Mouse (Mus musculus): ENCODE results near the gene Mia2.
"Not testable (repeated sequence)": the region's sequence is repeated elsewhere in the genome, so short reads cannot be mapped to it uniquely, and the experiment has no call there.

The Mia2 gene

DNA sequence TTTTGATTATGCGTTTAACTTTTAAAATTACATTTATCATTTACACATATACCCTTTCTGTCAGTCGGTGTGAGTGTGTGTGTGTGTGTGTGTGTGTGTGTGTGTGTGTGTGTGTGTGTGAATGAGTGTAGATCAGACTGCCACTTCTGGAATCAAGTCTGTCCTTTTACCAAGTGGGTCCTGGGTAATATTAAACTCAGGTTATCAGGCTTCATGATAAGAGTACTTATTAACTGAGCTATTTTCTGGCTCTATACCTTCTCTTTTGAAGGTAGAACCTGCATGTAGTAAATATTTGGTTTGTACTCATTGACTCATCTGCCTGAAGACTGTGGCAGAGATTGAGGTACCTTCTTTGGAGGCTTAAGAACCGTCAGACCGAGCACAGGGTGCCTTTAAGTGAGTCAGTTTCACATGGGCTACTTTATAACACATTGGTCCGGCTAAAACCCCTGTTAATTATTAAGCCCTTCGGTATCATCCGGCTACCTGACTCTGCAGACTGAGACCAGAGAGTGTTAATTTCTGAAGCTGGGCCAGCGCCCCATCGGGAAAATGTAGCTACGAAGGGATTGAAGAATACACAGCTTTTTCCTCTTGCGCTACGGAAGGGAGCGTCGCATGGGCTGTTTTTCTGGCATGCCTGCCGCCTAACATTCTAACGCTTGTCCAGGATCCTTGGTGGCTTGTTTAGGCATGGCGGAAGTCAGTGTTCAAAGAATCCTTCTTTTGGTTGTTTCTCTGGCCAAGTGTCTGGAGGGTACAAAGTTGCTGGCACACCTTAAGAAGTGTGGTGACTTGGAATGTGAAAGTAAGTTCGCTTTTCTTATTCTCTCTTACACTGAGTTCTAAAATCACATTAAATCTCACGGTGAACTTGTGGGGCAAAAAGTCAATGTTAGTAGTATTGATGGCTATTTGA, at the start of gene Mia2:
Gene Mia2, plus strand, starts transcription at position 696 of the 922 bp plus-strand sequence.
- no peak for DNase-seq (ENCODE audit: low read depth)

GRCm38 (mm10) chr12:59052470-59052869, 43.1 kb upstream of the Mia2 start:
- no peak for DNase-seq (ENCODE audit: low read depth)

DNA sequence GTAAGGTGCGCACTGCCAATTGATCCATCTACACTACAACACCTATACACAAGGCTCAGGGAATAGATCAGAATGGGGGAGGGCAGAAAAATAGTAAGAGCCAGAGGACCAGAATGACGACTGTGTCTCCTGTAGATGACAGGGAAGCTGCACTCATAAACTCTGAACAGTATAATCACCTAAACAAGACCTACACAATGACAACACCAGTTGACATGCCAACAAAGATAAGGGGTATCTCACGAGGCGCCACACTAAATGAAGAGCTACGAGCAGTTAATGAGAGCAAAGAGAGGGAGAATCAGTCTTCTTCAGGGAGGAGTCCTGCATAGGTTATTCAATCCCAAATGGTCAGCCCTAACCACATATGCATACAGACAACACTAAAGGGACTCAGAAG, 42.4 kb upstream of the Mia2 start:
- DNase-seq (ENCODE audit: low read depth): no peak

- DNase-seq (ENCODE audit: low read depth): no peak
Measured at GRCm38 (mm10) chr12:59053976-59054375, 41.6 kb upstream of the Mia2 start.

GRCm38 (mm10) chr12:59055196-59055850, 40.3 kb upstream of the Mia2 start:
- no peak for DNase-seq (ENCODE audit: low read depth)

GRCm38 (mm10) chr12:59056222-59056621, 39.4 kb upstream of the Mia2 start:
- no peak for DNase-seq (ENCODE audit: low read depth)

DNA sequence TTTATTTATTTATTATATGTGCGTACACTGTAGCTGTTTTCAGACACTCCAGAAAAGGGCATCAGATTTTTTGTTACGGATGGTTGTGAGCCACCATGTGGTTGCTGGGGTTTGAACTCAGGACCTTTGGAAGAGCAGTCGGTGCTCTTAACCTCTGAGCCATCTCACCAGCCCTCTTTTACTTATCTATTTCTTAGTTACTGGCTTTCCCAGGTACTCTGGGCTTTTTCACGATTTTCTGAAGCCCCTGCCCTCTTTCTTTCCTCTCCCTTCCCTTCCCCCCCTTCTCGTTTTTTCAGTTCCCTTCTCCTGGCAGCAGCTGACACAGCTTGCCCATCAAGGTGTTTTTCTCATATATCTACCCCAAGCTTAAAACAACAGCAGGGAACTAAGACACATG, 37.4 kb upstream of the Mia2 start:
- not testable (repeated sequence) for DNase-seq (ENCODE audit: low read depth)

- DNase-seq (ENCODE audit: low read depth): peak; percentile 51
Measured at GRCm38 (mm10) chr12:59060322-59060721, 35.3 kb upstream of the Mia2 start.

DNA sequence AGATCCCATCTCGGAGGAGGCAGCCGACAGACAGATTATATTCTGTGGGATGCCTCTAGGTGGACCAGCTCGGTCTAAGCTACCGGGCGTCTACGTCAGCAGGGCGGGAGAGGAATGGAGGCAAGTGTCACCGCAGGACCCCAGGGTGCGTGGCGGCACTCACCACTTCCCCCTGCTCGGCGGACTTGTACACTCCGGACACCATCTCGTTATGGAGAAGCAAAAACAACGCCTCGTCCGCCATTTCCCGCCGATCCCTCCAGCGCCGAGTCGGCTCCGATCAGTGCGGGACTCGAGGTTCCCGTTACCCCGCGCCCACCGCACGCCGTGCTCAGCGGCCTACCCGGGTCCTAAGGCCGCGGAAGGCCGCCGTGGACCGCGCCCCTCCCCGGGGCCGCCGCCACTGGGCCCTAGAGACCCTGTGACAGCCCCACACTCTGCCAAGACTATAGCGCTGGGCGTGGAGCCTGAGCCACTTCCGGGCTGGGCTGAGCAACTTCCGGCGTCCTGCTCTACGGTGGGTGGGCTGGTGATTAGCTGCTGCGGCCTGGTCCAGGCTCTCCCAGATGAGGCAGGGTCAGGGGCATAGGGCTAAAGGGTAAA, 34.5 kb upstream of the Mia2 start, which contains the start of gene Trappc6b:
Gene Trappc6b, minus strand, starts transcription at position 480 of the 603 bp plus-strand sequence.
- peak; percentile 88 for DNase-seq (ENCODE audit: low read depth)

- DNase-seq (ENCODE audit: low read depth): no peak
Measured at GRCm38 (mm10) chr12:59064837-59065236, 30.8 kb upstream of the Mia2 start.

DNA sequence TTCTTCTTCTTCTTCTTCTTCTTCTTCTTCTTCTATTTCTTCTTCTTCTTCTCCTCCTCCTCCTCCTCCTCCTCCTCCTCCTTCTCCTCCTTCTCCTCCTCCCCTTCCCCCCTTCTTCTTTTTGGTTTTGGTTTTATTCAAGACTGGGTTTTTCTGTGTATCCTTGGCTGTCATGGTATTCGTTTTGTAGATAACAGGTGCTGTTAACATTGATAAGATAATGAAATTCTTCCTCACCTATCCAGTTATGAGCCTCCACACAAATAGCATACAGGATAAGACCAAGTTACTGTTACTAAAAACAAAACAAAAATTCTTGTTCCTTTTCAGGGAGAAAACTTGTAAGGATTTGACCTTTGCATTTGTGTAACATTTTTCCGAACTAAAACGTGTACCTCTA, 29.8 kb upstream of the Mia2 start:
- no peak for DNase-seq (ENCODE audit: low read depth)

DNA sequence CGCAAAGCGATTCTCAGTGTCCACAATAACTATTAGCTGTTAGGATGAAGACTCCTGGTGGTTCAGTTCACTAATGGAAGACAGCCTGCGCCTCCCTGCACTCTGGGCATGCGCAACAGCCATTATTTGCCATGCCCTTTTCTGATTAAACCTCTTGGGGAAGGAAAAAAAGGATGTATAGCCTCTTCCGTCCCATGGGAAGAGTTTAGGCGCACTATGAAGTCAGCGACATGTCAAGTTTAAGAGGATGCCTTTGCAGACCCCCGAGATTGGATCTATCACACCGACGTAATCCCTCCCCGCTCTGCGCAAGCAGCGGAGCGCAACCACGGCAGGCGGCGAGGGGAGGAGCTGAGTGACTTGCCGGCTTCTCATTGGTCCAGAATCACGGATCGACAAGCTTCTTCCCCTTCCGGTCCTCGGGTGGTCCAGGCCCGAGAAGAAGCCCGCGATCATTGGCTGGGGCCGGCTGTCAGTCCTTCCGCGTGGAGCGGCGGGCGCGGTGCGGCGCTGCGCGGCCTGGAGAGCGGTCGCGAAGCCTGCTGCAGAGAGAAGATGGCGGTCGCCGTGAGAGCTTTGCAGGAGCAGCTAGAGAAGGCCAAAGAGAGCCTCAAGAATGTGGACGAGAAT, 29.0 kb upstream of the Mia2 start, which contains the start of gene Pnn:
Gene Pnn, plus strand, starts transcription at position 437 of the 630 bp plus-strand sequence.
- DNase-seq (ENCODE audit: low read depth): peak; percentile 97

GRCm38 (mm10) chr12:59067095-59067494, 28.5 kb upstream of the Mia2 start:
- DNase-seq (ENCODE audit: low read depth): no peak

- DNase-seq (ENCODE audit: low read depth): no peak
Measured at GRCm38 (mm10) chr12:59068791-59069190, 26.8 kb upstream of the Mia2 start.

DNA sequence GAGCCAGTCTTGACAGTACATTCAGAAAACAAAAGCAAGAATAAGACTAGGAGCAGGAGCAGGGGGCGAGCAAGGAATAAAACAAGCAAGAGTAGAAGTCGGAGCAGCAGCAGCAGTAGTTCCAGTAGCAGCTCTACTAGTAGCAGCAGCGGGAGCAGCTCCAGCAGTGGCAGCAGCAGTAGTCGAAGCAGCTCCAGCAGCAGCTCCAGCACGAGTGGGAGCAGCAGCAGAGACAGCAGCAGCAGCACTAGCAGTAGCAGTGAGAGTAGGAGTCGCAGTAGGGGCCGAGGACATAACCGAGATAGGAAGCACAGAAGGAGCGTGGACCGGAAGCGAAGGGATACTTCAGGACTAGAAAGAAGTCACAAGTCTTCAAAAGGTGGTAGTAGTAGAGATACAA, 23.3 kb upstream of the Mia2 start:
- DNase-seq (ENCODE audit: low read depth): no peak

DNA sequence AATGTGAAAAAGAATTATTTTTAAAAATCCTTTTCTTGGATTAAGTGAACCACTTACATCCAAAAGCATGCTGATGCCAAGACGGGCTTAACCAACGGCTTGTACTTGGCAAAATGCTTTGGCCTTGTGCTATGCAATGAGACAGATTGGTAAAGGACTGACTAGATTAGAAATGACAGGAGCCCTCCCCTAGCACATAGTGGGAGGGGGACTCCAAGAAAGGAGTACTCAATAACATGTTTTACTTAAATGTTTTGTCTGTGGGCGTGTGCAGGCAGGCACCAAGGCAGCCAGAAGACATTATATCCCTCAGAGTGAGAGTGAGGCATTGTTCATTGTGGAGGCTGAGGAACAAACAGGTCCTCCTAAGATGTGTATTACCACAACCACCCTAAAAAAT, 21.5 kb upstream of the Mia2 start:
- DNase-seq (ENCODE audit: low read depth): no peak

- DNase-seq (ENCODE audit: low read depth): peak; percentile 19
Measured at GRCm38 (mm10) chr12:59076996-59077395, 18.6 kb upstream of the Mia2 start.

DNA sequence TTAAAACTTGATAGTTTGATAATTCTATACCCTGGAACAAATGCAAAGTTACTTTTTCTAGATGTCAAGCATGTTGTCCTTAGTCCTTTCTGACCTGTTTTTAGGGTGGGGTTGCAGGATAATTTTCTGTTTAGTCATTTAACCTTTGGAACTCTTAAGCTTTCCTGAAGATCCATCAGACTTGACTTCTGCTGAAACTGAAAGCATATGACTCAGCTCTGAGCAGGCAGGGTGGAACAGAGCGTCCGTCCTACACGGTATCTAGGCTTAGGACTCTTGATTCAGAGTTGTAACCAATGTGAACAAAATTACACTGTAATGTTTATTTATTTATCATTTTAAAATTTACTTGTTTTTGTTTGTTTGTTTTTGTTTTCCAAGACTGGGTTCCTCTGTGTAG, 17.7 kb upstream of the Mia2 start:
- peak; percentile 49 for DNase-seq (ENCODE audit: low read depth)

- DNase-seq (ENCODE audit: low read depth): no peak
Measured at GRCm38 (mm10) chr12:59080461-59080860, 15.1 kb upstream of the Mia2 start.

GRCm38 (mm10) chr12:59084446-59084845, 11.2 kb upstream of the Mia2 start:
- DNase-seq (ENCODE audit: low read depth): no peak

DNA sequence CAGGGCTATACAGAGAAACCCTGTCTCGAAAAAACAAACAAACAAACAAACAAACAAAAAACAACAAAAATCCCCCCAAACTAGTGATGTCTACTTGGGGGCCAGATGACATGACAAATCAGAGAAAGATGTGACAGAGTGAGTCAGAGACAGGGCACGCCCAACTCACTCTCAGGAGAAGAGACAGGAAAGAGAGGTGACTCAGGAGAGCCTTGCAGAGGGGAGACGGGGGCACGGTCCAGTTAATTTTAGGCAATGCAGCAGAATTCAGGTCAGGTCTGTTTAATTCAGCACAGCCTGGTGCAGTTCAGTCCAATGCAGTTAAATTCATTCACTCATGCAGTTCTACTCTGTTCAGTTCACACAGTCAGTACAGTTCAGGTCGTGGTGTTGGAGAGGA, 9.4 kb upstream of the Mia2 start:
- DNase-seq (ENCODE audit: low read depth): no peak

DNA sequence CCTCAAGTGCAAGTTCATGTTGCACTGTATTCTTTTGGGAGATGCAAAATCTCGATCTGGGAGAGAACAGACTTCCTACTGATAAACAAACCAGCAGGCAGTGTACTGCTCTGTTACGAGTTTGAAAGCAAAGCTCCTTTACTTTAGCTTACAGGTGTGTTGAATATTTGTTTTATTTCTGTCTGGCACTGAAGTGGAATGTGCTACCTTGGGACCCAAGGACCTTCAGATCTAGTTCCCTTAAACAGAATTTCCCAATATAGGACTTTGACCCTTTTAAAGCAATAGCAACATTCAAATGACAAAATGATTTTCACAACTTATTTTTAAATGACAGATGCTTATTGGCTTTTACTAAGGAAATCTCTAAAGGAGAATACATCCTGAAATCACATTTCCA, 2.1 kb upstream of the Mia2 start:
- no peak for DNase-seq (ENCODE audit: low read depth)

Data from NIH3T3 (cell line).